Mouse (Mus musculus): ENCODE results near the gene Tox3.

Tox3 gene

DNA sequence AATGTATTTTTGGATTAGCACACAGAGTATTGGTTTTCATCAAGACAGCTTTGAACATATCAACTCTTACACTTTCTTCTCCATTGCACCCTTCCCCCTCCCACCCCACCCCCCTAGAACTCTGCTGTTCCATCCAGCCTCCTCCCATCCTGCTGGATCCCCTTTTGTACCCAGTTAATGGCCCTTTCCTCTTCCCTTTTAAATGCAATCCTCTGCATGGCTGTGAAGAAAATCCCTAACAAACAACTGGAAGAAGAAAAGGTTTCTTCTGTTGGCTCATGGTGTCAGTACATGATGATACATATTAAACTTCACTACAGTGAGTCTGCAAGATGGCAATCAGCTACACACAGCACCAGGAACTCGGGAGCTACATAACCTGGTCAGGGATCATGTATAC, 124.0 kb downstream of the Tox3 start:
- no peak for DNase-seq

DNA sequence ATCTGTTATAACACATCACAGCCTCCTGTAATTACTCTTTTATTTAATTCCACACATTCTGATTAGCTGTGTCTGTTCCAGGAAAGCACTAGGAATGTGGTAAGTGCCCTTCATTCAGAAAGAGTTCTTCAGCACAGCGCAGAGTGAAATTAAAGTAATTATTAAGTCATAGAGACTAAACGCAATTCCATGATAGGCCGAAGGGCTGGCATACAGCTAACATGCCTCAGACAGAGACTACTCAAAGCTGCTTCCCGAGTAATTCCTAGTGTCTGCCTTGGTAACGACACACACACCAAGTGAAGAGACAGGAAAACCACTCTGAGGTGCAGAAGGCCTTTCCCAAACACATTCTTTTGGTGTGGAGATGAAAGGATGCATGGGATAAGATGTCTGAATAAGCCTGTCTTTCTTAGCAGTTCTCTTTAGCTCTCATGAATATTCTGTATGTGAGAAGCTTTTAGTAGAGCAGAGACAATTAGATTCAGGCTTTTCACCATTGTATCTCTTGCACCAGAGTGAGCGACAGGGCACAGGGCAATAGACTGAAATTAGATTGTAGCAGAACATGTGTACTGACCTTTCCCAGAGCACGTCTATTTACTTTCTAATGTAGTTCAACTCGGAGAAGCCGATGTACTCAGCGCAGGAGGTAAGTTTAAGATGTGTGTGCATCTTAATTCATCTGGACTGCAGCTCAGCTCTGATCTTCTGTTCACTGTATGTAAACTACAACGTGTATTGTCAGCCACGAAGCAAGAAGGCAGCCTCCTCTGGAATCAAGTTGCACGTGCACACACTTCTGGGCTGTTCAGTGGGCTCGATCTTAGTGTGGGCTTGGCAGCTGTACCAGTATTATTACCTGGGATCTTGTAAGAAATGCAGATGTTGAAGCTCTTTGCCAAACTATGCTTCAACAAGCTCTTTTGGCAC, 138.8 kb downstream of the Tox3 start:
- no peak for DNase-seq
